Mouse (Mus musculus) midbrain, postnatal 0 days (tissue): ENCODE data around the gene Atad5. TPM values are rescaled to one million over a fixed set of nuclear protein-coding genes. Genes with fewer than 3 reads are reported as not detected.
"Not testable (repeated sequence)": the region's sequence is repeated elsewhere in the genome, so short reads cannot be mapped to it uniquely, and the experiment has no call there.

Experiments used
- ATAC-seq: fragments of 200-750 bp; cut with Nextera tagmentation; 2 replicates; pipeline ENCODE4 v1.8.0; 2017; ENCODE audit warnings: moderate number of reproducible peaks, mild to moderate bottlenecking, moderate TSS enrichment, moderate library complexity; ENCODE audit not compliant: low FRiP score
- DNase-seq: peaks from one replicate; pipeline ENCODE4 v3.0.0-alpha.2; 2015; ENCODE audit warnings: low spot score
- H3K27ac ChIP-seq: fragments of 300-500 bp; sonication (generic); 2 replicates; pipeline ENCODE4 v1.5.1; 2014; ENCODE audit warnings: low read depth, mild to moderate bottlenecking, low read length, mixed read lengths
- H3K27me3 ChIP-seq: fragments of 300-500 bp; sonication (generic); 2 replicates; pipeline ENCODE4 v1.6.1; 2014; ENCODE audit warnings: low read length, control low read depth, mixed read lengths; ENCODE audit not compliant: insufficient read depth
- H3K36me3 ChIP-seq: fragments of 300-500 bp; sonication (generic); 2 replicates; pipeline ENCODE4 v1.6.1; 2014; ENCODE audit warnings: low read length, control low read depth, mixed read lengths; ENCODE audit not compliant: insufficient read depth
- H3K4me1 ChIP-seq: fragments of 300-500 bp; sonication (generic); 2 replicates; pipeline ENCODE4 v1.6.1; 2014; ENCODE audit warnings: mild to moderate bottlenecking, control low read depth, antibody characterized with exemption, low read length, mixed read lengths; ENCODE audit not compliant: insufficient read depth
- H3K4me2 ChIP-seq: fragments of 300-500 bp; sonication (generic); 2 replicates; pipeline ENCODE4 v1.6.1; 2014; ENCODE audit warnings: low read depth, mild to moderate bottlenecking, low read length, mixed read lengths; ENCODE audit not compliant: poor library complexity, severe bottlenecking
- H3K4me3 ChIP-seq: fragments of 300-500 bp; sonication (generic); 2 replicates; pipeline ENCODE4 v1.5.1; 2014; ENCODE audit warnings: low read depth, mild to moderate bottlenecking, low read length, moderate library complexity
- H3K9ac ChIP-seq: fragments of 300-500 bp; sonication (generic); replicated peaks from 2 replicates; pipeline ENCODE4 v1.6.1; 2014; ENCODE audit warnings: mild to moderate bottlenecking, low read length, moderate library complexity, mixed read lengths; ENCODE audit not compliant: poor library complexity, severe bottlenecking
- H3K9me3 ChIP-seq: fragments of 300-500 bp; sonication (generic); 2 replicates; pipeline ENCODE4 v1.6.1; 2016; ENCODE audit warnings: low read length, control low read depth
- CTCF ChIP-seq: IDR thresholded peaks from 2 replicates; pipeline ENCODE4 v1.5.1; 2016; ENCODE audit warnings: antibody characterized with exemption, mild to moderate bottlenecking
- WGBS: fragments of 180-500 bp; shearing (Covaris S2); extraction: QIAGEN DNeasy Blood & Tissue Kit; methylation state at CpG from one replicate; pipeline ENCODE4 v1.1.7; 2014; 5-methylcytosine and 5-hydroxymethylcytosine counted together
- polyA plus RNA-seq: library from polyadenylated mRNA; unstranded; fragments of >200 nt; fragmentation: Nextera tagmentation; extraction: Ambion mirVana; gene quantifications from 2 replicates; pipeline ENCODE4 v1.2.1, GENCODE M21; 2015
- total RNA-seq: library from RNA; depleted of rRNA; stranded (reverse); fragments of >200 nt; gene quantifications from 2 replicates; pipeline ENCODE4 v1.2.3, GENCODE M21; 2014

Atad5 gene
- total and polyA plus RNA-seq, 2 experiments from 2014 or later = 3.3 to 5.6 TPM

GRCm38 (mm10) chr11:80141825-80142521 is 52.8 kb downstream of the Atad5 start, which contains the start of gene Tefm:
Gene Tefm, minus strand, starts transcription at chr11:80142175.
- H3K4me3 ChIP-seq = peak within 1 kb of the TSS; percentile 69
- under 1% methylated on average over 40 of the region's 40 CpGs for WGBS
- ATAC-seq (peak; percentile 80), DNase-seq (peak; percentile 93)
- 0 out of 2 replicates have a peak, but pooled peaks cover 3% of the 10 kb centered on the region for H3K4me1 ChIP-seq
- H3K4me2 ChIP-seq = peak within 1 kb of the TSS; percentile 75
- H3K27ac ChIP-seq = peak within 1 kb of the TSS; percentile 90
- H3K9me3 ChIP-seq = no peaks in the 10 kb centered on the region
- peak within 1 kb of the TSS; percentile 83 for H3K9ac ChIP-seq
- no peaks in the 10 kb centered on the region for H3K27me3 ChIP-seq
- H3K36me3 ChIP-seq = peaks cover 3% of the 10 kb centered on the region; the same call in 1 of the 2 replicates
- TF ChIP-seq CTCF = no peak

DNA sequence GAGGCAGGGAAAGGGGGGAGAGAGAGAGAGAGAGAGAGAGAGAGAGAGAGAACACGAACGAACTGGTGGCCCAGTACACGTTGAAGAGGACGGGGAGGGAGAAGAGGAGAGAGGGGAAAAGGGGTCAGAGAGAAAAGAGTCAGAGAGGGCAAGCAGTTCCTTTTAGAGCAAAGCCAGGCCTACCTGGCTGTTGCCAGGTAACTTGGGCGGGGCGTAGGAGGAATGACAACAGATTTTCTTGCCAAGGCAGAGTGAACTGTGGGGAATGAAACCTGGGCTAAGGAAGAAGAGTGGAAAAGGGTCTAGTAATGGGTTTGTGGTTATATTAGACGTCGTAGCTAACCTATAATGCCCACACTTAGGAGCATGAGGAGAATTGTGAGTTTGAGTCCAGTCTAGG is 53.7 kb downstream of the Atad5 start:
- Histone ChIP-seq H3K4me3 (peak overlapping the region; percentile 69), H3K4me1 (0 out of 2 replicates have a peak, but pooled peaks cover 3% of the 10 kb centered on the region), H3K36me3 (peaks cover 3% of the 10 kb centered on the region; the same call in 1 of the 2 replicates), H3K9ac (no peak overlapping the region; the same call in 1 of the 2 replicates), H3K4me2 (peak overlapping the region; percentile 75), H3K27ac (no peak overlapping the region), H3K9me3 (no peaks in the 10 kb centered on the region), H3K27me3 (no peaks in the 10 kb centered on the region)
- TF ChIP-seq CTCF = no peak
- WGBS = 38% methylated on average over 8 of the region's 8 CpGs
- no peak for DNase-seq
- ATAC-seq = no peak

DNA sequence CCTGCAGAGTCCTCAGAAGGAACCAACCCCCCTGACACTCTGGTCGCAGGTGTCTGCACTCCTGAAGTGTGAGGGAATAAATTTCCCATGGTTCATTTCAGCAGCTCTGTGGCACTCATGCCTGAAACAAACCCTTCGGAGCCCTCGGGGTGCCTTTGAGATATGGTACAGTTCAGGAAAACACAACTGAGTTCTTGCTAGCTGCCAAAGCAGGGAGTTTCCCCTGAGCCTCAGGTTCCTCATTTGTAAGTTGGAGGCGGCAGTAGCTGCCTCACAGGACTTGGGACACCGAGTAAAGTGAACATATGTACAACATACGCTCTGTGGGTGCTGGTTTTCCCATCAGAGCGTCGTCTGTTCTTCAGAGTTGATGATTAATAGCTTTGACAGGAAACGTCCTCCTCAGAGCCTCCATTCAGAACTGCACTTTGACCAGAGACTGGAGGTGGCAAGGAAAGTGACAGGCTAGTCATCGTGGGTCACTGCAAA is 56.6 kb downstream of the Atad5 start:
- H3K4me1 ChIP-seq = 0 out of 2 replicates have a peak, but pooled peaks cover 3% of the 10 kb centered on the region
- 75% methylated on average over 10 of the region's 10 CpGs for WGBS

GRCm38 (mm10) chr11:80147748-80148147 is 58.5 kb downstream of the Atad5 start:
- TF ChIP-seq CTCF = peak; percentile 2; the same call in 1 of the 2 replicates
- no peaks in the 10 kb centered on the region; the same call in 1 of the 2 replicates for H3K27me3 ChIP-seq
- no peaks in the 10 kb centered on the region for H3K4me1 ChIP-seq
- H3K9me3 ChIP-seq = no peaks in the 10 kb centered on the region
- no peak overlapping the region for H3K9ac ChIP-seq
- no peaks in the 10 kb centered on the region for H3K36me3 ChIP-seq
- ATAC-seq (no peak), DNase-seq (no peak)
- no peak overlapping the region for H3K4me2 ChIP-seq
- no peak overlapping the region for H3K27ac ChIP-seq
- WGBS = 76% methylated on average over 6 of the region's 6 CpGs
- H3K4me3 ChIP-seq = no peak overlapping the region

More for the DNA sequence above, 56.6 kb downstream of the Atad5 start:
- no peak overlapping the region for H3K4me2 ChIP-seq
- H3K36me3 ChIP-seq = no peaks in the 10 kb centered on the region
- H3K27me3 ChIP-seq = no peaks in the 10 kb centered on the region
- no peak overlapping the region for H3K9ac ChIP-seq
- no peak overlapping the region for H3K27ac ChIP-seq
- TF ChIP-seq CTCF = no peak
- H3K4me3 ChIP-seq = no peak overlapping the region
- ATAC-seq (no peak), DNase-seq (no peak)
- no peaks in the 10 kb centered on the region for H3K9me3 ChIP-seq

- no peak for TF ChIP-seq CTCF
- H3K27ac ChIP-seq = no peak overlapping the region
- ATAC-seq (no peak), DNase-seq (no peak)
- WGBS = 59% methylated on average over 1 of the region's 1 CpGs
- H3K36me3 ChIP-seq = no peaks in the 10 kb centered on the region
- H3K9ac ChIP-seq = no peak overlapping the region
- H3K4me2 ChIP-seq = no peak overlapping the region
- no peaks in the 10 kb centered on the region for H3K9me3 ChIP-seq
- no peak overlapping the region for H3K4me3 ChIP-seq
- no peaks in the 10 kb centered on the region for H3K4me1 ChIP-seq
- peaks cover 4% of the 10 kb centered on the region; the same call in 1 of the 2 replicates for H3K27me3 ChIP-seq
Observed at GRCm38 (mm10) chr11:80148313-80148712, 59.1 kb downstream of the Atad5 start.

DNA sequence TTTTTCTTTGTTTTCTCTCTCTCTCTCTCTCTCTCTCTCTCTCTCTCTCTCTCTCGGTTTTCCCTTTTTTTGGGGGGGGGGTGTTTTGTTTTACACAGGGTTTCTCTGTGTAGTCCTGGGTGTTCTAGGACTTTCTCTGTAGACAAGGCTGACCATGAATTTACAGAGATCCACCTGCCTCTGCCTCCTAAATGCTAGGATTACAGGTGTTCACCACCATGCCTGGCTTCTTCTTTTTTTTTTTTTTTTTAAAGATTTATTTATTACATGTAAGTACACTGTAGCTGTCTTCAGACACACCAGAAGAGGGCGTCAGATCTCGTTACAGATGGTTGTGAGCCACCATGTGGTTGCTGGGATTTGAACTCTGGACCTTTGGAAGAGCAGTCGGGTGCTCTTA is 59.8 kb downstream of the Atad5 start:
- H3K4me1 ChIP-seq, DNase-seq, H3K9me3 ChIP-seq, H3K36me3 ChIP-seq, H3K4me2 ChIP-seq, H3K27ac ChIP-seq, H3K4me3 ChIP-seq, H3K9ac ChIP-seq, ATAC-seq: not testable (repeated sequence)
- H3K27me3 ChIP-seq = peaks cover 10% of the 10 kb centered on the region; the same call in 1 of the 2 replicates
- 62% methylated on average over 1 of the region's 4 CpGs for WGBS
